Mouse (Mus musculus) regulatory T cell (primary cell): ENCODE measurements around the gene Gmeb2.

ENCODE experiments used
- in situ Hi-C: fragments of 300-600 bp; cut with MboI, MseI; formaldehyde crosslinking; loops from one replicate; pipeline ENCODE4 v1.15.1; 2025; ENCODE audit warnings: high pct_unique_total_duplicates

The Gmeb2 gene

DNA sequence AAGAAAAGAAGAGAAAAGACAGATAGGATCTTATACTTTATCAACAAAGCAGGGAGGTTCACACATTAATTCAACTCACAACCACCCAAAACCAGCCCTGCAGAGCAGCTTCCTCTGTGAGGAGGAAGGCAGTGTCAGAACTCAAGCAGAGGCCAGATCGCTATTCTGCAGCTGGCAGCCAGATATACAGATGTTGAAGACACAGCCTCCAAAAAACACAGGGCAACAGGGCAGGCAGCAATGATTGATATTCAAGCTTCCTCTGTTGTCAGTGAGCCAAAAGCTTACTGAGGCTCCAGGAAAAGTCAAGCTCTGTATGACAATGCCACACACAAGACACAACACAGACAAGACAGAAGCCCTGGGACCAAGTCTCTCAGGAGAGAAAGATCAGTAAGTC, 11.1 kb downstream of the Gmeb2 start:
- in situ Hi-C loops, result no loop called here

DNA sequence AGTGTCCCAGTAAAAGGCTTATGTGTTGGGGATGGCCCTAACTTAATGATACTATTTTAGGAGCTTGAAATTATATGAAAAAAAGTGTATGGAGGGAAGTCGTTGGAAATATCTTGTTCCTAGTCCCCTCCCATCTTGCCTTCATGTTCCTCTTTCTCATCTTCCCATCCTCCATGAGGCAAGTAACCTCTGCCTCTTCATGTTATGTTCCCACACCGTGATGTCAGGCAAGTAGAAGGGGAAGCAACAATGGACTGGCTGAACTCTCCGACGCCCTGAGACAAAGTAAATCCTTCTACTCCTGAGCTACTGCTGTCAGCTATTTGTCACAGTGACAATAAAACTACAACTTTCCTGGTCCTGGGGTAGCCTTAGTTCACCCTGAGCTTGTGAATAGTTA, 13.2 kb downstream of the Gmeb2 start:
- in situ Hi-C loops, result no loop called here

DNA sequence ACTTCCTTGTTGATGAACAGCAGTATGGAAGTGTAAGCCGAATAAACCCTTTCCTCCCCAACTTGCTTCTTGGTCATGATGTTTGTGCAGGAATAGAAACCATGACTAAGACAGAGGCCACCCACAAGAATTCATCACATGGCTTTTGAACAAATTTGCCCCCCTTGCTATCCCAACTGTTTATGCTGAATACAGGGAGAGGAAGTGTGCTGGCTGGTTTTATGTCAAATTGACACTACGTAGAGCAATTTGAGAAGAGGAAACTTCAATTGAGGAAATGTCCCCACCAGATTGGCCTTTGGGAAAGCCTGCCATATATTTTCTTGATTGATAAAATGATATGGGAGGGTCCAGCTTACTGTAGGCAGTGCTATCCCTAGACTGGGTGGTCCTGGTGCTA, 14.0 kb downstream of the Gmeb2 start:
- in situ Hi-C loops, result no loop called here

DNA sequence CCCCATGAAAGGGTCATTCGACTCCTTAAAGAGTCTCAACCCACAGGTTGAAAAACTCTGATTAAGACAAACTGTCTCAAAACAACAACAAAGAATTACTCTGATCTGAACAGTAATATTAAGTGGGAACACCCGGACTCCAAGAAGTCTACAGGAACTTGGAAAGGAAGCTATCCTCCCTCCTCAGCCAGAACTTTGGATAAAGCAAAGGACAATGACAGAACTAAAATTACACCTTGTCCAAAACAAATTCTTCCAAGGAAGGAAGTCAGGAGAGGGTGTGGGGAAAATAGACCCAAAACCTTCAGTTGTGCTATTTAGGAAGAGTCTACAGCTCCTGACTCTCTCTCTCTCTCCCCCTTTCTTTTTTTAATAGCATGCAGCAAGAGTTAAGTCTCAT, 15.7 kb downstream of the Gmeb2 start:
- in situ Hi-C loops, result no loop called here

DNA sequence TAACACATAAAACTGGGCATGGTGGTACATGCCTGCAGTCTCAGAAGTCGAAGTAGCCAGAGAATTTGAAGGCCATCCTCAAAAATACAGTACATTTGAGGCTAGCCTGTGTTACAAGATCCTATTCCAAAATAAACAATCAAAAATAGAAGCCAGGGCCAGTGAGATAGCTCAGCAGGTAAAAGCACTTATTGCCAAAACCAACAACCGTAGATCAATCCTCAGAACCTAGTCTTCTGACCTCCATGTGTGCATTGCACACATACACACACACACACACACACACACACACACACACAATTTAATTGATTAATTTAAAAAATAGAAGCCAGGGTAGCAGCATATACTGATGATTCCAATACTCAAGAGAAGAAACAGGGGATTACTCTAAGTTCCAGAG, 21.0 kb downstream of the Gmeb2 start:
- in situ Hi-C loops, result no loop called here

DNA sequence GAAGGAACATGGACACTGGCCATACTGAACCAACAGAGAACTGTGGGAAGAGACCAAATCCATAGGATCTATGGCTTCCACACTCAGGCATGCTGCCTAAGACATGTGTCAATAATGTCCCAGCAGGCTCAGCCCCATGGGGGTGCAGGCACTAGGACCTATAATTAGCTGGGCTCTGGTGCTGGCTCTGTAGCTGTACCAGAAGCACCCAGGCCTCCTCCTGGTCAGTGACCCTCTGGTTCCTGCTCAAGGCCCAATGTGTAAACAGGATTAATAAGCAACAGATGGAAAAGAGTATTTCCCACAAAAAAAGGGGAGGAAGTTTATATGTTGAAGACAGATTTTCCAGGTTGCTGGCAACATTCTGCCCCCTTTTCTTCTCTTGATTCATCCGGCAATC, 34.6 kb downstream of the Gmeb2 start:
- in situ Hi-C loops, result no loop called here

DNA sequence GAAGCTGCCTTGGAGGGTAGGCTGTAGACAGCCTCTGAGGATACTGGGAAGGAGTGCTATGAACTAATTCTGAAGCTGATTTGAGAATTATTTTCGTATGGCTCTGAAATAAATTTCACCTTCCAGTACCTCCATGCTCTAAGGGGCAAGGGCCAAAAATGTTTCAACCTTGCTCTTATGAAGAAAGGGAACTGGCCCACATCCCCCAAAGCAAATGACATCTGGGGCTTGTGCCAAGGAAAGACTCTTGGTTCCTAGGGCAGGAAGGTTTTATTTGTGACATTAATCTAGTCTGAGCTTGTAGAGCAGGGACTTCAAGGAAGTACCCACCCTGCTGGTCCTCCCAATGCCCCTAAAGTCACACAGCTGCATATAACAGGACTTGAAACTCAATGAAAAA, 36.0 kb downstream of the Gmeb2 start:
- in situ Hi-C loops, result no loop called here

DNA sequence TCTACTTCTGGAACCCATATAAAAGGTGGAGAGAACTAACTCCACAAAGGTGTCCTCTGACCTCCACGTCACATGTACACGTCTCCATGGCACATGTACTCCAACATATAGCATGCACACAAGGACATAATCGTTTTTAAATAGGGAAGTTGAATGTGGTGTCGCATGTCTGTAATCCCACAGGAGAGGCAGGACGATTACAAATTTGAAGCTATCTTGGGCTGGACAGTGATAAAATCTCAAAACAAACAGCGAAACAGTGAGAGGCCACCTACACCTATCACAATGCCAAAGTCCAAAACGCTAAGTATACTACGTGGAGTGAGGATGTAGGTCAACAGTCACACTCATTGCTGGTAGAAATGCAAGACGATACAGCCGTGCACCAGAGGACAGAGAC, 38.6 kb downstream of the Gmeb2 start:
- in situ Hi-C loops, result no loop called here

DNA sequence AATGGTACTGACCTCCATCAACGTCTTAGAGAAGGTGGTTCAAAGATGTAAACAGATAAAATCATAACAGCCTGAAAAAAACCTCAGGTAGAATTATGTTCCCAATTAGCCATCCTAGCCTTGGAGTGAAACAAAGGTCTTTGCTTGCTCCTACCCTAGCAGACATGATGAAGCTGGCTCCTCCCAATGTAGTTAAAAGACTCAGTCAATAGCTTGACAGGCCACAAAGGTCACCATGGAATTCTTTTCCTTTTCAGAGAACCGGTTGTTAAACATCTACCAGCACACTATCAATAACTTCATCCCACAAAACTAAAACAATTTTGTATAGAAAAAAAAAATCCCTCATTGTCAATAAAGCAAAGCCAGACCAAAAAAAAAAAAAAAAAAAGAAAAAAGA, 42.8 kb downstream of the Gmeb2 start:
- in situ Hi-C loops, result no loop called here

DNA sequence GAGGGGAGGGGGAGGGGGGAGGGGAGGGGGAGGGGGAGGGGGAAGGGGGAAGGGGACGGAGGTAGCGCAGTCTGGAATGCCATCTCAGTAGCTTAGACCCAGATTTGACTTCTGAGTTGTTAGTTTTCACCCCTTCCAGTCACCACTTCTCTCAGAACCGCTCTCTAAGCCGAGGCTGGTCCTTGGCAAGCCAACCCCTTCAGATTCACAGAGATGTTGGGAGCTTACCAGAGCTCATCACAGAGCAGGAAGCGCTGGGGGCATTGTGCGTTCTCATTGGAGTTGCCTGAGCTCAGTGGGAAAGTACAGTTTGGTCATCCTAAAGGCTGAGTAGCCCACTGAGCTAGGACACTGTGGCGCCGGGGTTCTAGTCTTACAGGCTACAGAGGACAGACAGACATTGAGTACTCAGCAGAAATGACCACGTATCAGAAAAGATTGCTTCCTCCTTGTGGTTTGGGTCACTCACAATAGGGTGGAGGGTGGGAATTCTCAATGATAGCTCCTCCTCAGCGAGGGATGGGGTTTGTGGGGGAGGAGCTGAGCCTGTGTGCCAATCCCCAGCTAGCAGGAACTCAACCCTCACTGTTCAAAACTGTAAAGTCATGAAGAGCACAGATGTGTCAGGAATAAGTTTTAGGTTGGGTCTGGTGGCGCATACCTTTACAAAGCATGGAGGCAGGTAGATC, 44.0 kb downstream of the Gmeb2 start:
- in situ Hi-C loops, result no loop called here

DNA sequence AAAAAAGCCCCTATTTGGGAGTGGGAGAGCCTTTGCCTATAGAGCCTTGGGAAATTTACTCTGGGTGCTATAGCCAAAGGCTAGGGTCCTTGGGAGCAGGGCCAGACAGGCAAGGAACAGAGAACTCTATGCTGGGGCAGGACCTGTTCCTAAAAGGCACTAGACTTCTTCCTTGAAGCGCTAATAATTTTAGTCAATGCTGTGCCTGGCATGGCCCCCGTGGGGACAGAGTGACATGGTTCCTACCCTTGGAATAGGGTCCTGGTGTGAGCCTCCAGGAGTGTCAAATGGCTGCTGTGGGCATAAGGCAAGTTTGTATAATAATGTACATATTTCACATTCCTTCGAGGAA, 45.5 kb downstream of the Gmeb2 start:
- in situ Hi-C loops, result no loop called here

DNA sequence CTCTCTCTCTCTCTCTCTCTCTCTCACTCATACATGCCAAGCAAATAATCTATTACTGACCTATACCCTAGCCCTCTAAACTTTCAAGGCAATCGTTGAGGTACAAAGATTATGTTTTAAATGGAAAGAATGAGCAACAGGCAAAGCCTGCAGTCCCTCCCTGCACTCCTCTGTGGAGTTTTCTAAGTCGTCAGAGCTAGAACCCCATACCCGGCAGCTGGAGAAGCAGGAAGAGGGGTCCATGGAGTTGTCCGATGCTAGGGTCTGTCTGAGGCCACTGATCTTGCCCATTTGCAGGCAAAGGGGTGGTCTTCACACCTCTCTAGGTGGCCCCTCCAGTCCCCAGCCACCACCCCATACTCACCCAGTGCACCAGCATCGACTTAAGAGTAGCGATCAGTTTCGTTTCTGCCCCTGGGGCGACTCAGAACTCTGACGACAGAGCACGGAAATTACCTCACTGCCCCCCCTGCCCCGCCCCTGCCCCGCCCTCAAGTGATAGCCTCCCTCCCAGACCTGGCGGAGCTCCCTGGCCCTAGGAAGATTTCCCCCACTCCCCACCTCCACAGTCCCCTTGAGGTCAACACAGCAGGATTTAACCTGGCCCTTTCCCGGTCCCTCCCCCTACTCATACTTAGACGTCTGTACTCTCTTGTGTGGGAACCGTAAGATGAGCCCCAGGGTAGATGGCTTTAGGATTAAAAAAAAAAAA, 46.1 kb downstream of the Gmeb2 start, which contains the start of gene Helz2:
Gene Helz2, minus strand, starts transcription at position 426 of the 712 bp plus-strand sequence.
- in situ Hi-C loops, result no loop called here

DNA sequence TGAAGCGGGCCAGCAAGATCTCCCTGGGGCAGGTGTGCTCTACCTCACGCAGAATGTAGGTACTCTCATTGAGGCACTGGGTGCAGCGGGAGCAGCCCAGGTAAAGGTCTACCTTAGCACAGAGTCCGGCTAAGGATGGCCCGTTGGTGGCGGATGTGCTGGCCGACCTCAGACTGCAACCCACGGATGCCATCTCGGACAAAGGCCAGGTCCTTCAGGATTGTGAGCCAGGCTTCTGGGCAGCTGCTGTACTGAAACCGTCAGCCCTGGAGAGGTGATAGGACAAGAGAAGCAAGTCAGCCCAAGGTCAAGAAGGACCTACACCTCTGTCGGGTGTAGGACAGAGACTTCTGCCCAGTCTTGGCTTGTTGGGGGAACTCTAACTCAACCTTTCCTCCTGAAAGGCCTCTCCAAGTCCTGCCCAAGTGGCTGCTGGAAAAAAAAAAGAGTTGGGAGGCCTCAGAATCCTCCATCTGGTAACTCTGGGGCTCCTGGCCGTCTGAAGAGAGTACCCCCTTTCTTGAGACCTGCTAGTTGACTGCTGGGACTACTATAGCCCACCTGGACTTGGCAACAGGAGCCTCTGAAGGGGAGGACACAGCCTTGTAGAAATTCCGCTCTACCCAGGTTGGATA, 46.9 kb downstream of the Gmeb2 start:
- in situ Hi-C loops, result no loop called here

DNA sequence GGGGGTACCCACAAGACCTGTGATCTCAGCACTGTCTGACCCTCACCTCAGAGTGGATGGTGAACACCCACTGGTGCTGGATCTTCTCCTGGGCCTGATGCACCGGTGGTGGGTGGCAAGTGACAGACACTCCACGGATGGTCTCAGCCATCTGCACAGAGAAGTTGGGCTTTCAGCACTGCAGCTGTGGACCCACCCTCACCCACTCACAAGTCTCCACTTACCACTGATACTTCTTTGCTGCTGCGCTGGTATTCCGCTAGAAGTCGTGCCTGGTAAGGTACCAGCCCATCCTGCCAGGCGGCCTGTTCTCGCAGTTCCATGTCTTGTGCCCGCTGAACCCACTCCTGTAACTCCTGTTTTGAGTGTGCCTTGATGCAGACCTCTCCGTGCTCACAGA, 48.6 kb downstream of the Gmeb2 start:
- in situ Hi-C loops, result no loop called here

DNA sequence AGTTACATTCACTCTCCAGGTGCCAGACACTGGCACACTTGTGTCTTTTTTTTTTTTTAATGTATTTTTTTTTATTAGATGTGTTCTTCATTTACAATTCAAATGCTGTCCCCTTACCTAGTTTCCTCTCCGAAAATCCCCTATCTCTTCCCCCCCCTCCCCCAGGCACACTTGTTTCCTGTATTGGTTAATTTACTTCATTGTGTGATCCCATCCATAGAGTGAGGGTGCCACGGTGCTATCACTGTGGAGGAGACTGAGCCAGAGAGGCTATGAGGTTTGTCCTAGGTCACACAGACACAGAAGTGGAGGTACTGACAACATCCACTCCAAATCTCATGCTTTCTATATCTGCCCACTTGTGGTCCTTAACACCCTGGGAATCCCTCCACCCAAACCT, 49.0 kb downstream of the Gmeb2 start:
- in situ Hi-C loops, result no loop called here

DNA sequence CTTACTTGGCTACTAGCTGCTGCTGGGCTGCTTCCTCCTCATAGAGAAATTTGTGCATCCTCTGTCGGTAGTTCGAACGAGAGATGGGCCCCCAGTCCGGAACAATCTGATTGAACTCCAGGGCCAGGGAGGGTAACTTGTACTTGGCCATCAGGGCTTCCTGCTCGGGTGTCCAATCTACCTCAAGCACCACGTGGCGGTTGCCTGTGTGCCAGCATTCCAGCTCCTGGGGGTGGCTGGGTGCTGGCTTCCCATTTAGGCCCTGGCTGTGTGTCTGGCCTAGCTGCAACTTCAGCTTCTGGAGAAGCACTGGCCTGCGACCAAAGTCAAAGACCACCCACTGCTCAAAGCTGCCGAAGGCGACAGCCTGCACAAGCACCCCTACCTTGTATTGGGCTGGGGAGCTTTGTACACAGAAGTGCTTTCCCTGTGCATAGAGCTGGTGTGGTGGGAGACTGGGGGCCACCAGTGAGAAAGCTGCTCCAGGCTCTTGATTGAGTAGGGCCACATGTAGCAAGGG, 49.7 kb downstream of the Gmeb2 start:
- in situ Hi-C loops, result no loop called here

DNA sequence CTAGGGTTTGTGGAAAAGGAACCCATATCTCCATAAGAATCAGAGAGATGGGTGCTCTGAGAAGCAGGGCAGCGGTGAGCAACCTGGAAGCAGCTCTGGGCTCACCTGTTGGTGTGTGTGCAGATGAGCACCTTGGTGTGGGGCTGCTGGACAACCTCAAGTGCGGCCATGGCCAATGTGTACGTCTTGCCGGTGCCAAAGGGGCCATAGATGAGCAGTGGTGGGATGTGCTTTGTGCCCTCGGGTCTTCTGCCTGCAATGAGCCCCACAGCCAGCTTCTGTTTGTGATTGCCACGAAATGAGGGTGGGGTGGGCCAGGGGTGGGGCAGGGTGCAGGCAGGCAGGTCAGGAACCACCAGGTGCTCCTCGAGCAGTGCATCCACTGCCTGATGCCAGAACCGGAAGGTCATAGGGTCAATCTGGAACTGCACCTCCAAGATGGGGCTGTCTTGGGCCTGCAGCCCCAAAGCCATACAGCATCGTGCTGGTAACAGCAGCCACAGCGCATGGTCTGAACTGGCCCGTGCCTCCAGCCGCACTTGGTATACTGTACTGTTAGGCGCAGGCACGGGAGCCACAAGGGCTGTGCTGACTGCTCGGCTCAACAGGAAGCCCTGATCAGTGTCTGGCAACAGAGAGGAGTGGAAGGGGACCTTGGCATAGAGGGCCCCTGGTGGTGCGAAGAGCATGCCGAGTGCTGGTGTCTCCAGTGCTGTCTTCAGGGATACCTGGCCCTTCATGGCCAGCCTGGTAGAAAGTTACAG, 50.4 kb downstream of the Gmeb2 start:
- in situ Hi-C loops, result no loop called here

DNA sequence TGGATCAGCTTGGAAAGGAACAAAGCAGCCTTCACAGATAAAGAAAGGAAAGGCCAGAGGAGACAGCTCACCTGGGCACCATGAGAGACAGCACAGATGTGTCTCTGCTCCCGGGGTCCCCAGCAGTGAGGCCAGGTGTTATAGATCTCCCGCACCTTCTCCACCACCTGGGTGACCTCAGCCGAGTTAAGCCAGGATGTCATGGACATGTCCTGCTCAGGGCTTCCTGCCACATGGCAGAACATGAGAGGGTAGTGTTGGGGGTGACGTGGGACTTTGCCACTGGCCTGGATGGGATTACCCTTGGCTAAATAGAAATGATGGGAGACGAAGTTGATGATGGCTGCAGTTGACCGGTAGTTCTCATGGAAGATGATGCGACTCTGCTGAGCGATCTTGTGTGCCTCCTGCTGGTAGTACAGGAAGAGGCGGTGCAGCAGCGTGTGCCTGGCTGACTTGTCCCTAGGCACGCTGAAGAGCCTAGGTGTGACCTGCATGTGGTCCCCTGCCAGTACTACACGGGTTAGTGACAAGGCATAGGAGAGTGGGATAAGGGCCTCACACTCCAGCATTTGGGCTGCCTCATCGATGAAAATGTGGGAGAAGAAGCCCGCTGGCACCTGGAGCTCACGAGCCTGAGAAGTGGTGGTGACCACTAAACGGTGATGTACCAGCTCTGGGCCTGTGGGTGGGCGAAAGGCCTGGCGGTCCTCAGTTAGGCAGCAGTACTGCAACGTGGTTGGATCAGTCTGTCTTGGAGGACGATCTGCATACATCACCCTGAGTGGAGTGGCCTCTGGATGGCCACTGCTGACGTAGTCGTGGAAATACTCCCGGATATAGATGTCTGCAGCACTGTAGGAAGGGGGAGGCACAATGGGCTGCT, 51.9 kb downstream of the Gmeb2 start:
- in situ Hi-C loops, result no loop called here

DNA sequence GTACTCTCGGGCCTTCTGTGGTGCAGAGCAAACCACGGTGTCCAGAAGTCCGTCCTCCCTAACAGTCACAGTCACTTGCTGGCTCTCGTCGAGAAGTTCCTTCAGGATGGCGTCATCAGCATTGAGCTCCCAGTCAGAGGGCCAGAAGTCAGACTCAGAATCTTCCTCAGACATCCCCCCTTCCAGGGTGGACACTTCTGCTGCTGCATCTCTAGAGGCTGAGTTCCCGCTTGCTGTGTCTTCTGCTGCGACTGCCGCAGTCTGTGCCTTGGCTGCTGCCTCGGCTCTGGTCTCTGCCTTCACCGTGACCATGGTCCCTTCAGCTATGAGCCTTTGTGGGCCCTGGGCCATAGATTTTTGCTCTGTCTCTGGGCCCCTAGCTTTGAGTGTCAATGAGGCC, 53.2 kb downstream of the Gmeb2 start:
- in situ Hi-C loops, result no loop called here

DNA sequence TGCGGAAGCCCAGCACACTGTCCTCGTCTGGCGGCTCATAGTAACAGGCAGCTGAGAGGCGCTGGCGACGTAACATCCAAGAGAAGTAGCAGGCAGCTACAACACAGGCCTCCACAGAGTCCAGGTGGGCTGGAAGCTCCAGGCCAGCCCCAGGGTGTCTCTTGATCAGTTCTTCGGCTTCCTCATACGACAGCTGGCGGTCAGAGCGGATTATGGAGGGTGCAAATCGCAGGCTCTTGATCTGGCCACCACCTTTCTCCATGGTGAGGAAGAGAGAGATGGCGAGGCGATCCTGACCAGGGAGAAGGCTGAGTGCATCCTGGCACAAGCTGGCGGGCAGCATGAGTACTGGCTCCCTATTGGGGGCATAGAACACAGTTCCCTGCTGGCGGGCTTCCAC, 54.4 kb downstream of the Gmeb2 start:
- in situ Hi-C loops, result no loop called here

DNA sequence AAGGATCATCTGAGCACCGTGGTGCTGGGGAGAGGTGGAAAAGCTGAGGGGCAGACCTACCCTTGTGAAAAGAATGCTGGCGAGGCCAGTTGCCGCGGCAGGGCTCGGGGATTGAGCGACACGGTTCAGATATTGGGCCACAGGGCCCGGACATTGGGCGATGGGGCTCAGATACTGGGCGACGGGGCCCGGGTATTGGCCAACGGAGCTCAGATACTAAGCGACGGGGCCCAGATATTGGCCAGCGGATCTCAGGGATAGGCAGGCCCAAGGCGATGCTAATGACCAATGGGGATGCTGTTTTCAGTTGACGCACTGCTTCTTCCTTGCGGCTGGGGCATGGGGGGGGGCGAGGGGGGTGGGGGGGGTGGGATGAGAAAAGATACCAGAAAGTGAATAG, 56.7 kb downstream of the Gmeb2 start:
- in situ Hi-C loops, result no loop called here
